Mouse (Mus musculus): Measurements from ENCODE around the gene Eef2kmt. TPM values are rescaled to one million over a fixed set of nuclear protein-coding genes. Genes with fewer than 3 reads are reported as not detected.
A peak's percentile ranks its signal among the peaks of the same experiment; 100 is the strongest.
"Not testable (repeated sequence)": the region's sequence is repeated elsewhere in the genome, so short reads cannot be mapped to it uniquely, and the experiment has no call there.

Eef2kmt gene
- total RNA-seq (2022) = 10 to 100 TPM in 2 of 4 experiments, 1 to 10 TPM in 2; 7.8 to 11.6 (median 10.1) TPM

DNA sequence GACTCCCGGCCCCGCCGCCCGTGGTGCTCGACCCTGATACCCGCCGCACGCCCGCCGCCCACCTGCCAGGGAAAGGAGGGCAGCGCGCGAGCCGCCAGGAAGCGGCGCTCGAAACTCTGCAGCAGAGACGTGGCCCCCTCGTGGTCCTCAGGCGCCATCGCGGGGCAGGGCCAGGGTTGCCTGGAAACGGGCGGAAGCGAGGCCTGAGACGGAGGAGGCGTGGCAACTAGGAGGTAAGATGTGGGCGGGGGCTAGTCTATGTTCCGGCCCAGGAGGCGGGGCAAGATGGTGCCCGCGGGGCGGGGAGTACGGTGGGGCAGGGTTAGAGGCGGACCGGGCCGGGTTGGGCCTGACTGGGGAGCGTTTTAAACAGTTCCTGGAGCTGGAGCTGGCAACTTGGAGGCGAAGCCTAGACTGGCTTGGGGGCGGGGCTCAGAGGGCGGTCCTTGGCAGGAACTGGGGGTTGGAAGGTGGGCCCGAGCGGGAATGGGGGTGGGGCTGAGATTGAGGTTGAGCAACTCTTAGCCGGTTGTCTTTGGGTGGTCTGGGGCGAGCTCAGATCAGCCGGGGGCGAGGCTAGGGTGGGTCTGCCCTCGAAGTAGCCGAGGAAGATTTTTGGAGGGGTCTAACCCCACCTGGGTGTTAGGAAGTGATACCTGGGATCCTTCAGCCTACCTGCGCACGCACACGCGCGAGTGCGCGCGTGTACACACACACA, at the start of gene Eef2kmt:
Gene Eef2kmt, minus strand, starts transcription at position 205 of the 718 bp plus-strand sequence.
- DNase-seq (ENCODE audit: low spot score) = peak; percentile 99

DNA sequence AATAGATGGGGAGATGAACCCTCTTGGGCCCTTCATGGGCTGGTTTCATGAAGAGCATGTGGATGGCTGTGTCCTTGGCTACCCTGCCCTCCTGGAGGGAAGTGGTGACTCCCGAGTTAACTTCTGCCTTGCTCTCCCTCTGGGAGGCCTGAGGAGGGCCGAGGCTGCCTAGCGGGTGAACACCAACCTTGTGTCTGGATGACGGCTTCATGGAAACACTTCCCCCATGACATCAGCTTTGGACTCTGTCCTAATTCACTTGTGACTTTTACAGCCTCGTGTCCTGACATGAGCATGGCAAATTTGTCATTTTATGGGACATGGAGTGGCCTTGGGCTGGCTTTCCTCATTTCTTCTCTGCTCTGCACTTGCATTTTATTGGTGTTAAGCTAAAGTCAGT, 39.5 kb upstream of the Eef2kmt start:
- DNase-seq (ENCODE audit: low spot score) = no peak

- no peak for DNase-seq (ENCODE audit: low spot score)
These were observed 29.6 kb upstream of the Eef2kmt start for GRCm38 (mm10) chr16:5285376-5285775.

DNA sequence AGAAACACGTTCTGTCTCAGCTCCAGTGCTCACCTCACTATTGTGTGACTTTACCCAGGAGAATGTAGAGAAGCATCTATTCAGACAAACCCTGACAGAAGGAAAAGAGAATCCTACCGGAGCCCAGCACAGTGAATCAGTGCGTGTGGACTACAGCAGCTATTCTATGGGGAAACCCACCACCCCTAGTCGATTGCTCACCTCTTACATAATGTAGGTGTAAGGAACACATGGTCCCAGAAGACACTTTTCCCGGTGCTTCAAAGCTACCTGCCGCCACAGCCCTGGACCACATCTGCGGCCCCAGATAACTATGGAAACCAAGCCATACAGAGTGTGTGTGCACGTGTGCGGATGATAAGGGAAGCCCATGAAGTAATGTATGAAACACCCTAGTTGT, 26.9 kb upstream of the Eef2kmt start:
- DNase-seq (ENCODE audit: low spot score) = no peak

- DNase-seq (ENCODE audit: low spot score) = no peak
These were observed 23.9 kb upstream of the Eef2kmt start for GRCm38 (mm10) chr16:5279571-5280222.

- DNase-seq (ENCODE audit: low spot score) = no peak
These were observed 16.6 kb upstream of the Eef2kmt start for GRCm38 (mm10) chr16:5272371-5272770.

DNA sequence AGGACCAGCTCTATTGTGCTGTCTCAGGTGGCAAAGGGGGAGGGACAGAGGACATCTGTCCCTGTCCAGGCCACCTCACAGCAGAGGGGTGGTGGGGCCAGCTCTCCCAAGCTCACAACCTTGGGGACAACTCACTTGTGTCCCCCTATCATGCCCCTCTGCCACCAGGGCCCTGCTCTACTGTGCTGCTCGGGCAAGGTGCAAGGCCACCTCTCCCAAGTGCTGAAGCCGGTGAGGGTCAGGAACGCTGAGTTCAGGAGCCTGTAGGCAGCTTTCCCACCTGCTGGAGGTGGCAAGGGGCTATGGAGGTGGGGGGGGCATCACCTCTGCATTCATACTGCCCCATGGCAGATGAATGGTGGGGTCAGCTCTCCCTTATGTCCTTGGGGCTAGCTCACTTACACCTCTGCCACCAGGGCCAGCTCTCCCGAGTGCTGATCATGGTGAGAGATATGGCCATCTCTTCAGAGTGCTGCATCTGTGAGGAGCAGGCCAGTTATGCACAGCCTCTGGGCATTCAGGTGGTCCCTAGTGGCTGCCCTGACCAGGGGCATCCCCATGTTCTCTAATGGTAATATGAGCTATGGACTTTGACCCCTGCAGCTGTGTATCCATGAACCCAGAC, 15.7 kb upstream of the Eef2kmt start:
- DNase-seq (ENCODE audit: low spot score) = no peak

DNA sequence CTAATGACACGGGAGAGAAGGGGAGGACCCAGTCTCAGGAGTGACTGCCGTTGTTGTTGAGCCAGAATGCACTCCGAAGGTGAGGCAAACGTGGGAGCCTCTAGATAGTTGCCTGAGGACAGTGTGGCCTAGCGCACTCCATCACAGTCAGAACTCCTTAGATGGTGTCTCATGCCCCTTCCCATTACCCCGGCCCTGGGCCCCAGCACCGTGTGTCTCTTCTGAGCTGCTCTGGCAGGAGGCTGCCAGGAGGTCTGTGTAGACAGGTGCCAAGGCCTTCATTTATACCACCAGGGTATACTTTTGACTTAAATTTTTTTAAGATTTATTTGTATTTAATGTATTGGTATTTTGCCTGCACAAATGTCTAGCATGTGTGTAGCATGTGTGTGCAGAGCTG, 8.1 kb upstream of the Eef2kmt start:
- no peak for DNase-seq (ENCODE audit: low spot score)

DNA sequence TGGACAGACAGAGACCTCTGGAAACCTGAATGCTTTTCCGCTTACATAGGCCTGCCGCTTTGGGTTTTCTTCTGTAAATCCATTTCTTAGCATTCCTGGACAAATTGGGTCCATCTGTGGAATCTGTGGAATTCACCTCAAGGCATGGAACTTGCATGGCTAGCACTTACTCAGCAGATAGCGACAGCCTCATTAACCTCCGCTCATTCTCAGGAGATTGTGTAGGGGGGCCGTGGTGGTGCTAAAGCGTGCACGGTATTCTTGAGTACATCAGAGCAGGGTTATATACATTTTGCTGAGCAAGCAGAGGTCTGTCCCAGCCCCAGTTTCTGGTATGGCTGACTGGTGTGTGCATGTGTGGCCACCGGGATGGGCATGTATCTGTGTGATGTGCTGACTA, 7.4 kb upstream of the Eef2kmt start:
- no peak for DNase-seq (ENCODE audit: low spot score)

DNA sequence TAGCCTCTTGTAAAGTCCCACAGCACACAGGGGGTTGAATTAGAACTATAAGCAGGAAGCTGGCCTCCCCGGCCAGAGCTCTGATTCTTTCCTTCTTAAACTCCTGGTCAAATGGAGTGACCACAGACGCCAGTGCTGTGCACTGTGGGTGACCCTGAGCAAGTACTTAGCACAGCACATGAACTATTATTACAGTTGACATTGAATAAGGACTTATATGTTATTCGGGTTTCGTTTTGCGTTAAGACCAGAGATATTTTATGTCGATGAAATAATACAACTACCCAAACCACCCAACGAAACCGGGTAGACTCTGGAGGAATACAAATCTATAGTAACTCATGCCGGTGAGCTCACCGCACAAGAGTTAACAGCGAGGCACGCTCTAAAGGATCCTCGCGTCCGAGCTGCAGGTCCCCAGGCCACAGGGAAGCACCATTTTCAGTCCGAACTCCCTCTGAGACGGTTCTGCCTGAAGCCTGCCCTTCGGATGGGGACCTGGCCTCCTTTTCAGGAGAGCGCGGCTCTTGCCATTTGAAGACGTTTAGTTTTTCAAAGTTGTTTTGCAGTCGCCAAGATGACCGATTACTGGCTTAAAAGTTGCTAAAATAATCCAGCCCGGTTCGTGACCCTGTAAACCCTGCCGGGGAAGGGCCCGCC, 572 bp downstream of the Eef2kmt start:
- DNase-seq (ENCODE audit: low spot score) = no peak

DNA sequence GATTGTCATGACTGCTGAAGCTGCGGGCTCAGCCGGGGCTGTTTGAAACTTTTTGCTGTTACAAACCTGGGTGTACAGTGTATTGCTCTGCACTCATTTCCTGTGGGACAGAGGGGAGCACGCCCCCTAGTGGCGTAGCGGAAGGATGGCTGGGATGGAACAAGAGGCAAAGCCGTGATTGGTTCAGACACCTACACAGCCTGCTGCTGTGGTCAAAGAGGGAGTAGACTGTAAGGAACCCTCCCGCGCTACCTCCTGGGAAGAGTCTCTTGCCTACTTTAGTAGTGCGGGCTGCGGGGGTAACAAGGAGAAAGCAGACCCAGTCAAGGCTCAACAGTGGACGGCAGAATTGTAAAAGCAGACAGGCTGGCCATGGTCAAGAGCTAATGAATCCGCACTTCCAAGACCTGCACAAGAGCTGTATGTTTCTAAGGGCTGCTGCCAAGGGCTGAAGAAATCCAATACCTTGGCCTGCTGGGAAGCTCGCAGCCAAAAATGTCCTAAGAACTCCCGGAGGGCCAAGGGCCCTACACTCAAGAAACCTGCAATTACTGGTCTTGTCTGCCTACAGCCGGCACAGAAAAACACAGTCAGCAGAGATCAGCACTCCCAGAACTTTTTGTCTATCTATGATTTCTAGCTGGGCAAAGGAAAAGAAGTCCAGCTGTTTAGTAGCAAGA, 1.3 kb downstream of the Eef2kmt start:
- DNase-seq (ENCODE audit: low spot score) = peak; percentile 76

- no peak for DNase-seq (ENCODE audit: low spot score)
These were observed 3.5 kb downstream of the Eef2kmt start for GRCm38 (mm10) chr16:5252260-5252659.

DNA sequence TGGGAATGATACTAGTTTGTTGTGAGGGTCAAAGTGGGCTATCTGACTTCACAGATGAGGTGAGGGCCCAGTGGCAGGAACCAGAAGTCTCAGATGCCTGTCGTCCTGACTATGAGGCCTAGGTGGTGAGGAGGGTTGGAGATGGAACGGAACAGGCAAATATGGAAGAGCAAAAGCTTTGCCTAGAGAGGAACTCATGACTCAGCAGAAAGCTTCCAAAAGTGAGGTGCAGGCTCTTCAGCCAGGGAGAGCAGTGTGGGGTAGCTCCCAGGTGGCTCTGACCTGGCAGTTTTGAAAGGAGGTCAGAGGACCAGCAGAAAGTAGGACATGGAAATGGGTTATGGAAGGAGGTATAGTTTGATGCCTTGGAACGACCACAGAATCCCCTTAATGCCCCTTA, 4.9 kb downstream of the Eef2kmt start:
- DNase-seq (ENCODE audit: low spot score) = no peak

DNA sequence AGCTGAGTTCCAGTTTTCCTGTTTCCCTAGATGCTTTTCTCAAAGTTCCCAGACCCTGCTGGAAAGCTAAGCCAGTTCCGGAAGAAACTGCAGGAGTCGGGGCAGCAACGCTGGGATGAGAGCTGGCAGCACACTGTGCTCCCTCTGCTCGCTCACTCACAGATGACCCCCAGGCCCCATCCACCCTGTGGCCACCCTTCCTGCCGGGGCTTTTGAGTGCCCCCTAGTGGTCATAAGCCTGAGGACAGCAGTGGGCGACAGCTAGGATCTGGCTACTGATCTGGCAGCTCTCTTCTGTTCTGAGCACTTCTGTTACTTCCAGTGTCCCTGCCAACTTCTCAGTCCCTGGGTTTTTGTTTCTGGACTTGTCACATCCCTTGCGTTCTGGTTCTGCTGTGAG, 11.4 kb downstream of the Eef2kmt start:
- peak; percentile 71 for DNase-seq (ENCODE audit: low spot score)

- DNase-seq (ENCODE audit: low spot score) = no peak
These were observed 12.9 kb downstream of the Eef2kmt start for GRCm38 (mm10) chr16:5242882-5243281.

DNA sequence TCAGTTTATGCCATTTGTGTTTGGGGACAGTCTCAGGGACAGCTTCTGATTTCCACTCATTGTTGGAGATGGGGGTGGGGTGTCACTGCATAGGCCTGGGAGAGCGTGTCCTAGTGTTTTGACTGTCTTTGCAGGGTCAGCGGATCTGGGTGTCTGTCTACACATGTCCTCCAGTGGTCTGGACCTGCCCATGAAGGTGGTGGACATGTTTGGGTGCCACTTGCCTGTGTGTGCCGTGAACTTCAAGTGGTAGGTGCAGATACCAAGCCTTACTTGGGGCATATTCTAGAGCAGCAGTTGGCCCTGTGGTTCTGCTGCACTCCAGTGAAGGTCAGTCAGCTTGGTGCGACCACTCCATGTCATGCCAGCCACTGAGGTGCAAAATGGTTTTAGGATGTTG, 13.4 kb downstream of the Eef2kmt start:
- DNase-seq (ENCODE audit: low spot score) = no peak

- peak; percentile 94 for DNase-seq (ENCODE audit: low spot score)
These were observed 22.1 kb downstream of the Eef2kmt start, which contains the start of gene Alg1 for GRCm38 (mm10) chr16:5233418-5234313. TSS of gene Alg1 (plus strand) at chr16:5233621.

- DNase-seq (ENCODE audit: low spot score) = no peak
These were observed 22.8 kb downstream of the Eef2kmt start for GRCm38 (mm10) chr16:5232982-5233381.

DNA sequence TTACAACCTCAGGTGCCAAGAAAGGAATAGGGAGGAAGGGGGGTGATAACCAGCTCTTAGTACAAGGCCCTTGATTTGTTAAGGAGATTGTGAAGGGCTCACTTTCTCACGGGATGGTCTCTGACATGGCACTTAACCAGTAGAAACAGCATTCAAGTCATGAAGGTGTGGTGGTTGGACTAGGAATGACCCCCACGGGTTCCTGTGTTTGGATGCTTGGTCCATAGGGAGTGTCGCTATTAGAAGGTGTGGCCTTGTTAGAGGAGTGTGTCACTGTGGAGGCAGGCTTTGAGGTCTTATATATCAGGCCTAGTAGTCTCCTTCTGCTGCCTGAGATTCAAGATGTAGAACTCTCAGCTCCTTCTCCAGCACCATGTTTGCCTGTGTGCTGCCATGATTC, 27.7 kb downstream of the Eef2kmt start:
- DNase-seq (ENCODE audit: low spot score) = not testable (repeated sequence)

DNA sequence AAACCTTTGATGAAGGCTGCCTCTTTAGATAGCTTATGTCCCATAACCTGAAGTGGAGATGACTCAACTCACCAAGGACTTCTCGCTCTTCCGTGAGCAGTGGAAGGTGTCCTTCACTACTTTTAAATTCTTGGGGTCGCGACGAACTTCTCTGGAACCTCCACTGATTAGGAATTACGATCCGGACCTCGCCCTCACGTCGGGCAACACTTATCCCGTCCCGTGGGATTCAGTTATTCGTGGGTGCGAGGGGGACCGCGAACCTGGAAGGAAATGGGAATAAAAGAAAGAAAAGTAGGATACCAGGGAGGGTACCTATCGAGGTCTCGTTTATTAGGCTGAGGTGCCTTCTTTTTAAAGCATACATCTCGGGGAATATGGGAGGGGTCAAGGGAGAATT, 28.3 kb downstream of the Eef2kmt start:
- not testable (repeated sequence) for DNase-seq (ENCODE audit: low spot score)

- peak; percentile 31 for DNase-seq (ENCODE audit: low spot score)
These were observed 29.2 kb downstream of the Eef2kmt start for GRCm38 (mm10) chr16:5226534-5226933.

All from heart, adult 8-10 months (tissue).